Mouse (Mus musculus): ENCODE data around the gene Gm42906. TPM values are rescaled to one million over a fixed set of nuclear protein-coding genes. Genes with fewer than 3 reads are reported as not detected.

Gm42906 gene
- polyA plus RNA-seq, 1 experiment from 2014 or later = 0.52 TPM

DNA sequence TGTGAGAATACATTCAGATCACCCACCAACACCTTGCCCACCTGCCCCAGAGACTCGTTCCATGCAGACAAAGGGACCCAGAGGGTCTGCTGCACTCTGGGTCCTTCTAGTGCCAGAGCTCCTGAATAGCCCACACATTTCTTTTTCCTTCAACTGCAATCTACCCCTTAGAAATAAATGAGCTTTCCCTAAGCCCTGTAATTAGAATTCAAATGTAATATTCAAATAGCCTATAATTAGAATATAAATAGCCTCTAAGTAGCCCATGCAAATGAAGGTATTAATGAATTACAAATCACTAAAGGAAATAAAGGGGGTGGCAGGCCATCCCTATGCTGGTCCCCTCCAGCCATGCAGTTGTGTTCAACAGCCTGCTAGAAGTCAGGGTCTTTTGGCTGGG lies 18.7 kb downstream of the Gm42906 start:
- Histone ChIP-seq H3K9ac (ENCODE audit: low read length) (no peak overlapping the region), H3K4me1 (replicated peaks; ENCODE audit: control insufficient read depth, insufficient read depth) (no peaks in the 10 kb centered on the region), H3K9me3 (ENCODE audit: control insufficient read depth, low read length) (no peaks in the 10 kb centered on the region), H3K36me3 (ENCODE audit: control insufficient read depth, insufficient read depth, low read length) (no peaks in the 10 kb centered on the region), H3K27ac (replicated peaks) (peak overlapping the region; percentile 82), H3K4me2 (replicated peaks; ENCODE audit: low read depth) (no peak overlapping the region), H3K4me3 (ENCODE audit: low read depth, low read length) (no peak overlapping the region), H3K27me3 (ENCODE audit: control insufficient read depth, insufficient read depth, low read length) (no peaks in the 10 kb centered on the region)
- DNase-seq (ENCODE audit: low spot score) (no peak), ATAC-seq (ENCODE audit: low FRiP score, low TSS enrichment) (no peak)
- 11% methylated on average over 1 of the region's 1 CpGs for WGBS
- no peak for TF ChIP-seq EP300 (optimal IDR thresholded peaks at IDR 0.05)
- no peak for TF ChIP-seq CTCF (IDR thresholded peaks at IDR 0.05; ENCODE audit: low read depth)

DNA sequence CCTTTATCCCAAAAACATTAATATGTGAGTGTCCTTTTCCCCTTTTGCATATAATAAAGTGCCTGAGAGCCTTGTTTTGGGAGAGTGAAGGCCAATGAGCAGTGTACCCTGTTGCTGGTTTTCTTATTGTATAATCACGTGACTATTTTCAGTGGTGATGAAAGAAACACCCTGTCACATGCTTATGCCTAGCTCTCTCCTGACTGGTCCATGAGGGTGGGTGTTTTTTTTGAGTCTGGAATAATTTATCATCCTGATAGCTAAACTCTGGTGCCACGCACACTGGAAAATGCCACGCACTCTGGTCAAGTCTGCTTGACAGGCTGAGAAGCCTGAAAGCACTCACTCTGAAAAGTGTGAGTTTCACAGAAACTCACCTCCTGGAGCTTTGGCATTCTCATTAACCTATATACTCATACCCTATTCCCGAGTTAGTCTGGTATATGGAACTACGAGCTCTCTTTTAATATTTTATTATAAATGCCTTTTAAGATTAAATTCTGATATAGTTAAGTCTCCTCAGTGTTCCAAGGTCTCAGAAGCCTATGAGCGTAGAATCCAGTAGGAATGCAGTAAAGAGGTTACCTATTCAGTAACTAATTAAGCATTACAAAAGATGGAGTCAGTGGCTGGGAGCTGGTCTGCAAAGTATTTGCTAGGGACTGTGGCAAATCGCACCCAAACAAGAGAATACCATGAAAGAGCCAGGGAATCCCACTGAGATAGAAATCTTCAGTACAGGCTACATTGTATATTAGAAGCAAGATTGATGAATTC lies 19.7 kb downstream of the Gm42906 start:
- H3K4me3 ChIP-seq (ENCODE audit: low read depth, low read length) = no peak overlapping the region
- H3K9ac ChIP-seq (ENCODE audit: low read length) = no peak overlapping the region
- no peak overlapping the region for H3K4me2 ChIP-seq (replicated peaks; ENCODE audit: low read depth)
- H3K9me3 ChIP-seq (ENCODE audit: control insufficient read depth, low read length) = no peaks in the 10 kb centered on the region
- ATAC-seq (ENCODE audit: low FRiP score, low TSS enrichment) (no peak), DNase-seq (ENCODE audit: low spot score) (no peak)
- 35% methylated on average over 7 of the region's 7 CpGs for WGBS
- no peaks in the 10 kb centered on the region for H3K36me3 ChIP-seq (ENCODE audit: control insufficient read depth, insufficient read depth, low read length)
- no peak for TF ChIP-seq EP300 (optimal IDR thresholded peaks at IDR 0.05)
- no peak for TF ChIP-seq CTCF (IDR thresholded peaks at IDR 0.05; ENCODE audit: low read depth)
- H3K4me1 ChIP-seq (replicated peaks; ENCODE audit: control insufficient read depth, insufficient read depth) = no peaks in the 10 kb centered on the region
- no peaks in the 10 kb centered on the region for H3K27me3 ChIP-seq (ENCODE audit: control insufficient read depth, insufficient read depth, low read length)
- peak overlapping the region; percentile 58 for H3K27ac ChIP-seq (replicated peaks)

DNA sequence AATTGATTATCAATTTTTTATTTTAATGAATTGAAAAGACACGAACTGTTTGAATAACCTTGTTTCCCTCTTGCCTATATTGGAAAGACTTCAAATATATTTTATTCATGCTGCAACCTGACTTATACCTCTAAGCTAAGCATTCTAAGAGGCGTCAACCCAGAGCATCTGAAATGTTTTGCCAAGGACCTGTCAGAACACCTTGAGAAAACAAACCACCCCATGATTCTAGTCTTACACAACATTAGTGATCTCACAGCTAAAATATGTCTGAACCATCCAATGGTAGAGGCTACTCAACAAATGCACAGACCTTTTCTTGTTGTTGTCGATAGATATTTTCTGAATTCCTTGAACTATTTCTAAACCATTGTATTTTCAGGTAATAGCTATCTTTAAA lies 20.5 kb downstream of the Gm42906 start:
- ATAC-seq (ENCODE audit: low FRiP score, low TSS enrichment) (peak; percentile 64; the same call in 1 of the 2 replicates), DNase-seq (ENCODE audit: low spot score) (no peak)
- H3K9ac ChIP-seq (ENCODE audit: low read length) = no peak overlapping the region
- H3K4me2 ChIP-seq (replicated peaks; ENCODE audit: low read depth) = no peak overlapping the region
- H3K27ac ChIP-seq (replicated peaks) = 0 out of 2 replicates have a peak overlapping the region, but pooled peaks have one; percentile 53
- no peak overlapping the region for H3K4me3 ChIP-seq (ENCODE audit: low read depth, low read length)
- WGBS = 57% methylated on average over 3 of the region's 3 CpGs
- H3K4me1 ChIP-seq (replicated peaks; ENCODE audit: control insufficient read depth, insufficient read depth) = no peaks in the 10 kb centered on the region
- no peaks in the 10 kb centered on the region for H3K9me3 ChIP-seq (ENCODE audit: control insufficient read depth, low read length)
- no peaks in the 10 kb centered on the region for H3K27me3 ChIP-seq (ENCODE audit: control insufficient read depth, insufficient read depth, low read length)
- no peaks in the 10 kb centered on the region for H3K36me3 ChIP-seq (ENCODE audit: control insufficient read depth, insufficient read depth, low read length)
- TF ChIP-seq EP300 (optimal IDR thresholded peaks at IDR 0.05) = peak; percentile 24
- no peak for TF ChIP-seq CTCF (IDR thresholded peaks at IDR 0.05; ENCODE audit: low read depth)

DNA sequence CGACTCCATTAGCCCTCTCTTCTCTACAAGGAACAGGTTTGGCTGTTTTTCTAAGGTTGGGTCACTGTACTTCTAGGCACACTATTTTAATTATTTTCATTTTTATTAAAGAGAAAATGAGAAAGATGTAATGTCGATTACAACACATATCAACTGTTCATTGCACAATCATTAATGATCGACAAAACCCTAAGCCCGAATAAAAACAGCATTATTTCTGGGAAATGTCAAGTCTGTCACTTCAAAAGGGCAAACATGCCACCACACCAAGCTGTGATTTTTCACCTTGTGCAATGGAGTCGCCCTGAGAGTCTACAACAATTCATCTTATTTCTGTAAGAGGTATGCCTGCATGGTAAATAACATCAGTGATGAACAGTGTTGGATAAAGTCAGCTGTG lies 21.7 kb downstream of the Gm42906 start:
- WGBS = 46% methylated on average over 5 of the region's 5 CpGs
- Histone ChIP-seq H3K4me1 (replicated peaks; ENCODE audit: control insufficient read depth, insufficient read depth) (no peaks in the 10 kb centered on the region), H3K4me2 (replicated peaks; ENCODE audit: low read depth) (no peak overlapping the region), H3K27me3 (ENCODE audit: control insufficient read depth, insufficient read depth, low read length) (no peaks in the 10 kb centered on the region), H3K36me3 (ENCODE audit: control insufficient read depth, insufficient read depth, low read length) (no peaks in the 10 kb centered on the region), H3K27ac (replicated peaks) (0 out of 2 replicates have a peak overlapping the region, but pooled peaks have one; percentile 53), H3K9me3 (ENCODE audit: control insufficient read depth, low read length) (no peaks in the 10 kb centered on the region), H3K4me3 (ENCODE audit: low read depth, low read length) (no peak overlapping the region), H3K9ac (ENCODE audit: low read length) (no peak overlapping the region)
- DNase-seq (ENCODE audit: low spot score) (no peak), ATAC-seq (ENCODE audit: low FRiP score, low TSS enrichment) (no peak)
- TF ChIP-seq EP300 (optimal IDR thresholded peaks at IDR 0.05) (no peak), CTCF (IDR thresholded peaks at IDR 0.05; ENCODE audit: low read depth) (no peak)

DNA sequence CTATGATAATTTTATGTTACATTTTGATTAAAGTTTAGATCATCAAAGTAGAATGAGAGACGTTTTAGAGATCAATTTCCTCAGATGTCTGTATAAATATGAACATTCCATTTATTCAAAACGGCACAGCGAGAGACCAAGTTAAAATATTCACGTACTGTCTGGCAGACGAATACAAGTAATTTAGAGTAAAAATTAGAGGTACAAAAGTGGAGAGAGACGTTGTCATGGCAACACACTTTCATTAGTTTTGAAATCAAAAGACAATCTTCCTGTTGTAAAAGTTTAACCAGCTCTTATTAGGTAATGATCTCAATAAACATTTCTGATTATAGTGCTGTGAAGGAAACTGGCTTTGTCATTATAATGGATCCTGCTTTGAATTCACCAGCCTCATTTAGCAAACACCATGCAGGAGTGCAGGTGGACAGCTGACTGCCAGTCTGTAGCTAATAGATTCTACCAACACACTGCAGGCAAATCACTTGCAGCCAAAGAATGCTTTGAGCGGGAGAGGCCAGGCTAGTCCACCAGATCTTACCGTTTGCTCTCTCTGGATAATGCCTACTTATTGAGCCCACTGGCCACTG lies 22.6 kb downstream of the Gm42906 start:
- H3K27me3 ChIP-seq (ENCODE audit: control insufficient read depth, insufficient read depth, low read length) = no peaks in the 10 kb centered on the region
- no peaks in the 10 kb centered on the region for H3K4me1 ChIP-seq (replicated peaks; ENCODE audit: control insufficient read depth, insufficient read depth)
- TF ChIP-seq CTCF (IDR thresholded peaks at IDR 0.05; ENCODE audit: low read depth) = no peak
- no peak for TF ChIP-seq EP300 (optimal IDR thresholded peaks at IDR 0.05)
- 50% methylated on average over 8 of the region's 8 CpGs for WGBS
- ATAC-seq (ENCODE audit: low FRiP score, low TSS enrichment) = no peak
- H3K9ac ChIP-seq (ENCODE audit: low read length) = no peak overlapping the region
- H3K4me2 ChIP-seq (replicated peaks; ENCODE audit: low read depth) = no peak overlapping the region
- no peak overlapping the region for H3K27ac ChIP-seq (replicated peaks)
- no peak overlapping the region for H3K4me3 ChIP-seq (ENCODE audit: low read depth, low read length)
- no peak for DNase-seq (ENCODE audit: low spot score)
- H3K9me3 ChIP-seq (ENCODE audit: control insufficient read depth, low read length) = no peaks in the 10 kb centered on the region
- no peaks in the 10 kb centered on the region for H3K36me3 ChIP-seq (ENCODE audit: control insufficient read depth, insufficient read depth, low read length)

DNA sequence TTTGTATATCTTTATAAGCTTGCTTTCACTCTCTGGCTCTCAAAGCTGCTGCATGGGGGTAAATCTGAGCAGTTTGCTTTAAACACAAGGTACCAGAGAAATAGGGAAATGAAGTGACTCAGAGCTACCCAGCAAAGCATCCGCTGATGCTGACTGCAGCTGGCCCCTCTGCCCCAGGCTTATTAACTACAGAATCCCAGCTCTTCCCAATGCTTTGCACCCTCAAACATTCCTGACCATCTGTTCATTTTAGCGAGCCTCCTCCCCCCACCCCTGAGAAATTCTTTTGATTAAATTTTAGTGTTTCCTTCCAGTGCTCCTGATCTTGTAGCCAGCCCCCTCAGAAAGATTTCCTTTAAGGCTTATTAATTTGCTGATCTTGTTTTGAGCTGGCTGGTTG lies 24.4 kb downstream of the Gm42906 start:
- no peak overlapping the region for H3K27ac ChIP-seq (replicated peaks)

More for the DNA sequence above, 24.4 kb downstream of the Gm42906 start:
- Histone ChIP-seq H3K4me1 (replicated peaks; ENCODE audit: control insufficient read depth, insufficient read depth) (no peaks in the 10 kb centered on the region), H3K36me3 (ENCODE audit: control insufficient read depth, insufficient read depth, low read length) (no peaks in the 10 kb centered on the region), H3K4me3 (ENCODE audit: low read depth, low read length) (no peak overlapping the region), H3K4me2 (replicated peaks; ENCODE audit: low read depth) (no peak overlapping the region), H3K9me3 (ENCODE audit: control insufficient read depth, low read length) (no peaks in the 10 kb centered on the region), H3K9ac (ENCODE audit: low read length) (no peak overlapping the region), H3K27me3 (ENCODE audit: control insufficient read depth, insufficient read depth, low read length) (no peaks in the 10 kb centered on the region)
- DNase-seq (ENCODE audit: low spot score) (no peak), ATAC-seq (ENCODE audit: low FRiP score, low TSS enrichment) (no peak)
- TF ChIP-seq EP300 (optimal IDR thresholded peaks at IDR 0.05) (no peak), CTCF (IDR thresholded peaks at IDR 0.05; ENCODE audit: low read depth) (no peak)
- 45% methylated on average over 2 of the region's 2 CpGs for WGBS

All from stomach, postnatal 0 days (tissue).